Mouse (Mus musculus) liver, adult (tissue): ENCODE data around the gene Gabpa.

Source experiments
- GATA4 ChIP-seq: IDR thresholded peaks from 2 replicates; pipeline ENCODE4 v1.6.1; 2014; ENCODE audit warnings: mild to moderate bottlenecking, low read length; ENCODE audit not compliant: insufficient replicate concordance

Gene Gabpa

DNA sequence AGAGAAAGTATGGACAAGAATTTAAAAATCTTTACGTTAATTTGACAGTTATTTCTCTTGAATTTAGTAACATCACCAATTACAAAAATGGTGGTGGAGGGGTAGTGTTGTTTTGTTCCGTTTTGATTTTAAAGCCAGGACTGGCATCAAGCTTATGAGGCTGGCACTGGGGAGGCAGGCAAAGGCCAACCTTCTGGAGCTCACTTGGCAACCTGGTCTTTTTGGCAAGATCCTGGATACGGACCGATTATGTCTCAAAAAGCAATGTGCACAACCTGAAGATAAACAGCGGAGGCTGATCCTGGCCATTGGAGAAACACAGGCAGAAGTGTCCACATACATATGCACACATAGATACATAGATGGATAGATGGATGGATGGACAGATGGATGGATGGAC, 2.0 kb upstream of the Gabpa start:
- TF ChIP-seq GATA4, result no peak

DNA sequence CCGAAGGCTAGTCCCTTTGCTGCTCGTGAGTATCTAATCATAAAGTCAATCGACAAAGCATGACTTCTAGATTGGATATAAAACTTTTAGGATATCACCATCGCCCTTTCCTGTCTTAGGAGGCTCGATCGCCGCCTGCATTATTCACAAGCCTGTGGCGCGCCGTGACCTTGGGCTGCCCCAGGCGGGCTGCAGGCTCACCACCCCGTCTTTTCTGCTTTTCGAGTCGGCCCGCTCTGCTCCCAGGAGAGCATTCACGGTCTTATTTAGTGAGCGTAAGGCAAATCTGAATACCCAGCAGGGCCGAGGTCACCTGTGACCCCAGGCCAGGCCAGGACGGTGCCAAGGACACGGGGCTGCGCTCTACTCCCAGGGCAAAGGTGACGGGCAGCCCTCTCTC, 381 bp upstream of the Gabpa start:
- TF ChIP-seq GATA4, result no peak

DNA sequence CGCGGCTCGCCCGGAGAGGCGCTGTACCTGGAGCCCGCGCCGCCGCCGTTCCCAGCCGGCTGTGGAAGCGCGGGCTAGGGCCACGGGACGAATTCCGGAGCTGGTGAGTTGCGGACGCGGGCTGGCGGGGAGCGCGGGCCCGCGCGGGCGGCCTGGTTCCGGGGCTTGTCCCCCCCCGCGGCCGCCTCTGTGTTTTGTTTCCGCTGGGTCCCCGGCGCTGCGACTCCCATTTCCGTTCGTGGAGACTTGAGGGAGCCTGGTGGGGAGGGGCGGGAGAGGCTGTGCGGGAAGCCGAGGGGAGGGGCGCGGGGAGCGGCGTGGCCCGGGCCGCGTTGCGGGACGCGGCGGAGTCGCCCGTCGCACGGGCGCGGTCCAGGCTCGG, 707 bp downstream of the Gabpa start, which contains the start of gene Atp5j:
Gene Atp5j, minus strand, starts transcription at position 185 of the 382 bp plus-strand sequence.
- no peak for TF ChIP-seq GATA4

DNA sequence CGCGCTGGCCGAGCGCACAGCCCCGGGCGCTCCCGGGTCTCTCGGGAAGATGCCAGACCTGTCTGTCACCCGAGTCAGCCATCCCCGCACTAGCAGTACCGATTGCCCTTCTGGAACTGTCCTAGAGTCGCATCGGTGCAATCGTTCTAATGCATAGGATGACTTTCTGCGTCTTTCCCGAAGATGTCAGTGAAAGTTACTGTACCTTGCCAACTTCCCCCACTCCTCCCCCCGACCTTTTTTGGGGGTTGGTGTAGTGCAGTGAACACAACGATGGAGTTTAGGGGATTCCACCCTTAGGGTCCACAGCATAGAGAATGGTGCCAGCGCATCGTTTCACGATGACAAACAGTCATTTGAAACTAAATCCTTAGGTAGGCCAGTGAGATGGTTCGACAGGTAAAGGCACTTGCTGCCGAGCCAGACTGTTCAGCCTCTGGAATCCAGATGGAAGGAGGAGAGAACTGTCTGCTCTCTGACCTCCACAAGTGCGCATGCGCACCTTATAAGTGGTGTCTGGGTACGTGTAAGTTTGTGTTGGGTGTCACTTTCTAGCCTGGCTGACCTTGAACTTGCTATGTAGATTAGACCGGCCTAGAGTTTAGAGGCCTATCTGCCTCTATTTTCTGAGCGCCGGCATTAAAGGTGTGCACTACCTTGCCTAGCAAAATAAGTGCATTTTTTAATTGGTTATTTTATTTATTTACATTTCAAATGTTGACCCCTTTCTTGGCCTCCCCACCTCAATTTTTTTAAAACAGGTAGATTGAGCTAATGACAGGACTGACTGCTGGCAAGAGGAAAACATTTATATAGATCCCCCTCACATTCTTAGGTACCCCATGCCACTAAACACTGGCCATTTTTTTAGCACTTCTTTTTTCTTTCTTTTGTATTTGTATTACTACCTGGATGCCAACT, 1.4 kb downstream of the Gabpa start:
- TF ChIP-seq GATA4, result no peak

DNA sequence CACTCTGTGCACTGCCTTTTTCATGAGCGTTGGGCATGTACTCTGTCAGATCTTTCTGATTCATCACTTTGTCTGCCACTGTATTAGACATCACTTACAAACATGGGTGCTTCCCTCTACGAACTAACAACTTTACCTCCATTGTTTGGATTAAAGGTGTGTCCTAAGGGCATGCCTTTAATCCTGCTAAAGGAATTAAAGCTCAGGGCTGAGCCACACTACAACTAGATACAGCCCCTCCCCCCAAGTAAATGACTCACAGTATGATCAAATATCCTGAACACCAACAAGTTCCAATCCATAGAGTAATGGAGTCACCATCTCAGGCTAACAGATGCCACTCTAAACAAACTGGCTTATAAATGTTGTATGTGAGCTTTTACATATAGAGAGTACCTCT, 3.9 kb downstream of the Gabpa start:
- no peak for TF ChIP-seq GATA4

DNA sequence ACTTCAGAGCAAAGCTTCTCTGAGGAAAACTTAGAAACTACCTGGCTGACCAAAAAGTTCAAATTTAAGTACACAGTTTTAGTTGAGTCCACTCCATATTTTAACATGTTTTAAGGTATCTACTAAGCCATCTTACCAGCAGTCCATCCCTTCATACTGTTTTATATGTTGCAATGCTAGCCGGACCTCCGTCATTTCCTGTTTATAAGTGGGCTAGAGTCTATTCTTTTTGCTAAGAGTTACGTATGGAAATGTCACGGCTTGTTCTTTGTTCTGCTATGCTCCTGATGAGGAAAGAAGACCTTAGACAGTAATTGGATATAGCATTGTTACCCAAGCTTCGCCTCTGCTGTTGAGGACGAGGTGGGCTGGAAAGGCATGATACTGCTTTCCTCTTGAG, 18.8 kb downstream of the Gabpa start:
- TF ChIP-seq GATA4, result no peak

DNA sequence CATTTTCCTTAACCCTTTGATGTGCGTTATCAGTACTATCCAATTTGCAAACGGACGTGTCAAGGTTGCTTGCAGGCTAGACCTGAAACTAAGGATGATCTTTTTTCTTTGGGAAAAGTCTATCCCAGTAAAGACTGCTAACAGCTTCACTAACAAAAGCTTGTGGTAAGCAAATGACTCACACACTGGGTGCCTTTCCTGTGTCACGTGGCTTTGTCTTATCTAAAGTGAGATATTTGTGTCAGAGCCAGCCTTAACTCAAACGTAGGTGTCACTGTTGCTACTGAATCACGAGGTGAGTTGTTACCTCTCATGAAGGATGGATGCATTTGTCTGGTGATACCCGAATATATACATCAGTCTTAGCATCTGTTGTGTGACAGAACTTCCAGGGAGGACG, 29.9 kb downstream of the Gabpa start:
- no peak for TF ChIP-seq GATA4

DNA sequence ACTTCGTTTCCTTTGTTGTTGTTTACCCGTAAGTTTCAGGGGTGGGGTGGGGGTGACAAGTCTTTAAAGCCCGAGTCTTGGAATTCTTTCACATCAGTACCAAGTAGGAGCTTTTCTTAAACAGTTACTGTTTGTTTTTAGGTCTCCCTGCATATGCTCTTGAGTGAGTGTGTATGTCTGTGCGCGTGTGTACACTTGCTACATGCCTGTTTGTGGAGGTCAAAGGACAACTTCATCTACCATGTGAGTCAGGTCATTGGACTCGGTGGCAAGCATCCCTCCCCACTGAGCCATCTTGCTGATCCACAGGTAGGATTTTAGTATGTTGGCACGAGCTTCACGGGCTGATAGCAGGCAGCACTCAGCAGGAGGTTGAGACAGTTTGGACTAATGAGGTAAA, 39.1 kb downstream of the Gabpa start:
- no peak for TF ChIP-seq GATA4

DNA sequence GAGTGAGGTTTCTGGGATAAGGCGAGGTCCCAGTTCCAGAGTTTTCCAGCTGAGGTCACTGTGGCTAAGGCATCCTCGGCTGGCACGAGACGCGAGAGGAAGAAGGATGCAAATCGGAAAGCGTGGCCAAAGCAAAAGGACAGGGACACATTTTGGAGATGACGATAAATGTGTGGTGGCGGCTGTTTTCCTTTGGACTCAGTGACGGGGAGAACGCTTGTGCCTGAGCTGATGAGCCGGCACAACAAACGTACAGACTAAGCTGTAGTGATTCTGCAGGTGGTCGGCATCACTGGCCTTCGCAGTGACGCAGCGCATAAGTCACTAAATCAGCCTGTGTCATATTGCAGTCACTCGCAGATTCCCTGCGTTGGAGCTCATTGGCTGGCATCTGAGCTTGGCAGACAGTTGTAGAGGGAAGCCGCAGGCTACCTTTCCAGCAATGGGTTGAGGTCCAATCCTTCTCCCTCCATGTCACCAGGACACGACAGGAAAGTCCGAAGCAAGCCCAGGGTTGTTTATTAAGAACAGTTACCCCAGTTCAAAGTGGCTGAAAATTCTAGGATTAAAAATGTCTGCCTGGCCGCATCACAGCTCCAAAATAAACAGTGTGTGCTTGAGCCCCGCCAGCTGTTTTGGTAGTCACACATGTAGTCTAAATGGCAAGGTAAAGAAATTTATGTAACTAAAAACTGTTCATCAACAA, 40.4 kb downstream of the Gabpa start:
- TF ChIP-seq GATA4, result no peak

DNA sequence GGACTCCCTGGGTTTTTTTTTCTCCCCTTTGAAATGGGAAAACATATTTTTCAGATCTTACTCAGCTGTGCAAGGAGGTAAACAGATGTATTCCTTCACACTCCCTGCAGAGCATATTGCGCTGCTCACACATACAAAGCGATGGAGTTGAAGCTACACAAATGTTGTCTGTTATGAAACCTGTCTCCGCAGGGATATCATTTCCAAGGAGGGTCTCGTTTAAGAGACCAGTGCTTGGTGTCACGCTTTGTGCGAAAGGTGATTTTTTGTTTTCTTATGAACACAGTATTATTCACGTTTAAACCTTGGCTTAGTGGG, 41.0 kb downstream of the Gabpa start:
- no peak for TF ChIP-seq GATA4

DNA sequence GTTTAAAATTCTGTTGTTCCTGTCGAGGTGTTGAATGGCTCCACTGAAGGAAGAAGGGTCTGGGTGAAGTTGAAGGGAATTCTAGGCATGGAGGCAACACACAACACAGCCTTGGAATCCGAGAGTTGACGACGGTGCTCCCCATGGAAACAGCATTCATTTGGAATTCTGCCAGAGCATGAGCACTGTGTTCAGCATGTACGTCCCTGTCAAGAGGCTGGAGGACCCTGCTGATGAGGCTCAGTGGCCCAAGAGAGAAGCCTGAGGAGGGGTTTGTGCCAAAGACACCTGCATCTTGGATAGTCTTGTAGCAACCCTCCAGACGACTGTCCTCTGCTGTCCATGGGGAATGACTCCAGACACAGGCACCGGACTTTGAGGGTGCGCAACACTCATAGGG, 41.4 kb downstream of the Gabpa start:
- TF ChIP-seq GATA4, result no peak

DNA sequence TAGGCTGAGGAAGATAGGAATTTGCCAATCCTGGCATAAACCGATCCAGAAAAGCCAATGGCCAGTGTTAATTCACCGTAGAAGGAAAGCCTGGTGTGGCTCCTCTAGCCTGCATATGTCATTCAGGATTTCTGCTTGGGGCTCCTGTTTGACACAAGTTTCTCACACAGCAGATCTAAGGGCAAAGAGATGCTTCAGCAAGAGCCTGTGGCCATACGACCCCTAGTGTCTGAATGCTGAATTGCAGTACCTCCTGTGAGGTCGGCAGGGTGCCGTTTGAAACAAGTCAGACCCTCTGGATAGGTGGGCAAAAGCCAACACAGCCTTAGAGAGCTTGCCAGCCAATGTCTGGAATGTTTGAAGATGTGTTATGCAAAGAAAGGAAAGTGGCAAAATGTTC, 44.4 kb downstream of the Gabpa start:
- TF ChIP-seq GATA4, result no peak

DNA sequence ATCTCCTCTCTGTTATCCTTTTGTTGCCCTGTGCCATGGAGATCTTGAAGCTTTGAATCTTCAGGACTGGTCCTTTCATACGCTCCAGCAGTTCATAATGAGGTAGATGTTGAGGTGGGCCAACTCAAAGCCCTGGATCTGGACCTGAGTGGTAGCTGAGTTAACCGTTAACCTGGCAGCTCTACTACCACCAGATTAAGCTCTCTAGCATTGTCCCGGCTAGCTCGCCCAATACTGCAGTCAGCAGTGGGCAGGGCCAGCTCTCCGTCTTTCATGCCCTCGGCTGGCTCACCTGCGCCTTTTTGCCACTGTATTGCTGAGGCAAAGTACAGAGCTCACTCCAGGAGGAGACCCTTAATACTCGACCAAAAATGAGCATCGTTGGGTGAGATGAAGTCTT, 46.4 kb downstream of the Gabpa start:
- TF ChIP-seq GATA4, result no peak

DNA sequence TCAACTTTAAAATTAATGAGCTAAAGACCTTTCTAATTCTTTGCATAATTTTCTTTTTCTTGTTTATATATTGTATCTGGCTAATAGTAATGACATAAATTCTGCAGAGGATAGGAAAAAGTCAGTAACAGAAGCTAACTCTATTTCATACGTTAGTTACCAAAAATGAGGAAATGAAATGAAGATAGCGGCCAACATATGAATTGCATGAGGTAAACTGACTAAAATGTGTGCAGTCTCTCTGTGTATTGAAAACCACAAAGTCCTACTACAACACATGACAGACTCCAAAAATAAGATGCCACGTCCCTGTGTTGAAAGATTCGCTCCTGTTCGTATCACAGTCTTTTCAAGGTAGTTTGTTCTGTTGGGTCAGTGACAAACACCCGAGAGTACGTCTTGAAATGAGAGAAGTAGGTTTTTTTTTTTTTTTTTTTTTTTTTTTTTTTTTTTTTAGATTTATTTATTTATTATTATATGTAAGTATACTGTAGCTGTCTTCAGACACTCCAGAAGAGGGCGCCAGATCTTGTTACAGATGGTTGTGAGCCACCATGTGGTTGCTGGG, 47.1 kb downstream of the Gabpa start:
- TF ChIP-seq GATA4, result no peak

DNA sequence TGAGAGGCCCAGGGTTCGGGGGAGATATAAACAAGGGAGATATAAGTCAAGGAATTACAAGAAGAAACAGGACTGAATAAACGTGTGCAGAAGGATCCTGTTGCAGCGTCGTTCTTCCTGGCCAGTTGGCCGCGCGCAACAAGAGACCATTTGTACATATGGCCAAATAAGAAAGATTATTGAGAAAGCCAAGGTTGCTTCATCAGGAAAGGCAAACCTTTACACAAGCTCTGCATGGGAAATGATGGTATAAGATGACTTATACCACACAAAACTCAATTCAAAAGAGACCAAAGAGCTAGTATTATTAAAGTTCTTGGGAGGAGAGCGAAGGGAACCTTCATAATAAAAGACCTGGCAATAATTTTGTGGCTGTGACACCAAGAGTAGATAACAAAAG, 49.8 kb downstream of the Gabpa start:
- TF ChIP-seq GATA4, result no peak

DNA sequence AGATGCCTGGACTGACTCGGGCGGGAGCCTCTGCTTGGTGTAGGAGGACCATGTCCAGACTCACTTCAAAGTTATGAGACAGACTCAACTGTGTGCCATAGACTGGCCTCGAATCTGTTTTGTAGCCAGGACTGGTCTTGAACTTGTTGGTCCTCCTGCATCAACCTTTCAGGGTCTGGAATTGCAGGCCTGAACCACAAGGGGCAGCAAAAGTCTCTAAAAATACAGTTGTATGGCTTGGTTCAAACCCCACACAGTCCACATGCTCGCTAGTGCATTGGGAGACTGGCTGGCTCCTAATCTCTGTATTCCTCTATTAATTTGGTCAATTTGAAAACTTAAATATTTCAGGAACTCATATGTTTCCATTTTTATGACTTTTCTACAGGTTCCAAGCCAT, 68.3 kb downstream of the Gabpa start:
- no peak for TF ChIP-seq GATA4
